Mouse (Mus musculus) gonadal fat pad, adult 2 months (tissue): ENCODE results near the gene Arih2. TPM values are rescaled to one million over a fixed set of nuclear protein-coding genes. Genes with fewer than 3 reads are reported as not detected.

Experiments
- DNase-seq: peaks from one replicate; pipeline ENCODE4 v3.0.0-alpha.2; 2012; ENCODE audit warnings: low read depth
- polyA plus RNA-seq: library from polyadenylated mRNA; depleted of rRNA; stranded (reverse); fragments of >200 nt; gene quantifications from 2 replicates; pipeline ENCODE4 v1.2.3, GENCODE M21; 2012; rRNA removed

Gene Arih2
- polyA plus RNA-seq, 1 experiment: 44.6 TPM

GRCm38 (mm10) chr9:108564131-108564530 lies 85.1 kb downstream of the Arih2 start:
- no peak for DNase-seq

- no peak for DNase-seq
Observed at GRCm38 (mm10) chr9:108563671-108564070, 85.5 kb downstream of the Arih2 start.

- DNase-seq: no peak
Observed at GRCm38 (mm10) chr9:108560227-108560841, 88.9 kb downstream of the Arih2 start, which contains the start of gene Impdh2. Gene Impdh2 (plus strand): TSS chr9:108560286.

- DNase-seq: no peak
Observed at GRCm38 (mm10) chr9:108559169-108559568, 90.0 kb downstream of the Arih2 start.

Other genes with a start within 250 kb of the Arih2 start
- 0.04 and 0.16 TPM in 2 replicates for gene Ccdc36, start 220.9 kb downstream of the Arih2 start, polyA plus RNA-seq
- not detected in 2 replicates for gene BC048562, start 212.9 kb downstream of the Arih2 start, polyA plus RNA-seq
- 21.5 and 23.2 TPM in 2 replicates for gene Ccdc71, start 188.9 kb downstream of the Arih2 start, polyA plus RNA-seq
- gene Klhdc8b, start 187.8 kb downstream of the Arih2 start, polyA plus RNA-seq: 56.8 and 58.8 TPM in 2 replicates
- 174 and 220 TPM in 2 replicates for gene Lamb2, start 169.7 kb downstream of the Arih2 start, polyA plus RNA-seq
- 150 and 161 TPM in 2 replicates for gene Usp19, start 158.8 kb downstream of the Arih2 start, polyA plus RNA-seq
- 248 and 249 TPM in 2 replicates for gene Qars, start 141.7 kb downstream of the Arih2 start, polyA plus RNA-seq
- gene Qrich1, start 132.6 kb downstream of the Arih2 start, polyA plus RNA-seq: 92.2 and 108 TPM in 2 replicates
- 79.5 and 90.1 TPM in 2 replicates for gene Impdh2, start 89.1 kb downstream of the Arih2 start, polyA plus RNA-seq
- gene Ndufaf3, start 82.0 kb downstream of the Arih2 start, polyA plus RNA-seq: 49.3 and 63.1 TPM in 2 replicates
- gene Dalrd3, start 79.5 kb downstream of the Arih2 start, polyA plus RNA-seq: 197 and 214 TPM in 2 replicates
- 48.1 and 59.1 TPM in 2 replicates for gene Wdr6, start 70.6 kb downstream of the Arih2 start, polyA plus RNA-seq
- 9.5 and 11.4 TPM in 2 replicates for gene P4htm, start 51.7 kb downstream of the Arih2 start, polyA plus RNA-seq
- gene Slc25a20, start 12.7 kb upstream of the Arih2 start, polyA plus RNA-seq: 29.2 and 30.0 TPM in 2 replicates
- gene Prkar2a, start 39.9 kb upstream of the Arih2 start, polyA plus RNA-seq: 18.3 and 18.9 TPM in 2 replicates
- 261 and 273 TPM in 2 replicates for gene Ip6k2, start 134.4 kb upstream of the Arih2 start, polyA plus RNA-seq
- gene Nckipsd, start 159.0 kb upstream of the Arih2 start, polyA plus RNA-seq: 43.0 and 46.4 TPM in 2 replicates
- gene Celsr3, start 176.9 kb upstream of the Arih2 start, polyA plus RNA-seq: 1.0 and 1.1 TPM in 2 replicates
- 10.7 and 17.5 TPM in 2 replicates for gene Slc26a6, start 203.9 kb upstream of the Arih2 start, polyA plus RNA-seq